Mouse (Mus musculus) hindbrain, embryonic 11.5 days (tissue): ENCODE data around the gene Gm4791. TPM values are rescaled to one million over a fixed set of nuclear protein-coding genes. Genes with fewer than 3 reads are reported as not detected.

Experiments
- ATAC-seq: fragments of 200-750 bp; cut with Nextera tagmentation; 2 replicates; pipeline ENCODE4 v1.8.0; 2017; ENCODE audit warnings: mild to moderate bottlenecking, moderate TSS enrichment, moderate library complexity; ENCODE audit not compliant: low FRiP score
- DNase-seq: peaks from one replicate; pipeline ENCODE4 v3.0.0-alpha.2; 2015; ENCODE audit warnings: low spot score
- H3K27ac ChIP-seq: fragments of 300-500 bp; sonication (generic); 2 replicates; pipeline ENCODE4 v1.5.1; 2014; ENCODE audit warnings: mild to moderate bottlenecking, low read depth, low read length
- H3K27me3 ChIP-seq: fragments of 300-500 bp; sonication (generic); 2 replicates; pipeline ENCODE4 v1.6.1; 2014; ENCODE audit warnings: mild to moderate bottlenecking, low read length, moderate library complexity, mixed read lengths; ENCODE audit not compliant: control insufficient read depth, insufficient read depth
- H3K36me3 ChIP-seq: fragments of 300-500 bp; sonication (generic); 2 replicates; pipeline ENCODE4 v1.6.1; 2014; ENCODE audit warnings: mild to moderate bottlenecking, low read length, moderate library complexity, mixed read lengths; ENCODE audit not compliant: control insufficient read depth, insufficient read depth
- H3K4me1 ChIP-seq: fragments of 300-500 bp; sonication (generic); replicated peaks from 2 replicates; pipeline ENCODE4 v1.6.1; 2014; ENCODE audit warnings: low read length, mixed read lengths; ENCODE audit not compliant: control insufficient read depth, insufficient read depth
- H3K4me2 ChIP-seq: fragments of 300-500 bp; sonication (generic); replicated peaks from 2 replicates; pipeline ENCODE4 v1.6.1; 2014; ENCODE audit warnings: mild to moderate bottlenecking, low read depth, low read length
- H3K4me3 ChIP-seq: fragments of 300-500 bp; sonication (generic); 2 replicates; pipeline ENCODE4 v1.5.1; 2014; ENCODE audit warnings: low read depth, low read length
- H3K9ac ChIP-seq: fragments of 300-500 bp; sonication (generic); 2 replicates; pipeline ENCODE4 v1.6.1; 2014; ENCODE audit warnings: low read depth, low read length
- H3K9me3 ChIP-seq: fragments of 300-500 bp; sonication (generic); 2 replicates; pipeline ENCODE4 v1.6.1; 2016; ENCODE audit warnings: low read length; ENCODE audit not compliant: control insufficient read depth
- WGBS: fragments of 180-500 bp; shearing (Covaris S2); extraction: QIAGEN DNeasy Blood & Tissue Kit; methylation state at CpG from one replicate; pipeline ENCODE4 v1.1.7; 2014; 5-methylcytosine and 5-hydroxymethylcytosine counted together
- polyA plus RNA-seq: library from polyadenylated mRNA; unstranded; fragments of >200 nt; fragmentation: Nextera tagmentation; extraction: Ambion mirVana; gene quantifications from 2 replicates; pipeline ENCODE4 v1.2.1, GENCODE M21; 2014

The Gm4791 gene
- polyA plus RNA-seq, 1 experiment from 2014 or later, result 0.22 TPM

DNA sequence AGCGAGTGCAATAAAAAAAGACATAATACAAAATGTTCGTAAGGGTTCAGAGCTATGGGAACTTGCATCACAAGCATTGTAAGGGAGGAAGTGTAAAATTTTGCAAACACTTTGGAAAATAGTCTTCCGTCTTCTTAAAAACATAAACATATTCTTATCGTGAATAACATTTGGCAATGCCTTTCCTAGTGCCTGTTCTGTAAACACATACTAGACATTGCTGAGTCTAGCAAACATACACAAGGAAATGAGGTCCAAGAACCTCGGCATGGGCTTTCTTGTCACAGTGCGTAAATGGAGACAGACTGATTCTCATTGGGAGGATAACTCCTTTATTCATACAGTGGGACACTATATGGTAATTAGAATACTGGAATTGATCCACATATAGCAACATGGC lies 43.0 kb downstream of the Gm4791 start:
- no peak overlapping the region for H3K27ac ChIP-seq
- no peak overlapping the region for H3K4me3 ChIP-seq
- DNase-seq (no peak), ATAC-seq (no peak)
- H3K36me3 ChIP-seq, result no peaks in the 10 kb centered on the region
- H3K9ac ChIP-seq, result no peak overlapping the region
- WGBS, result 91% methylated on average over 6 of the region's 6 CpGs
- no peaks in the 10 kb centered on the region for H3K4me1 ChIP-seq
- no peaks in the 10 kb centered on the region for H3K27me3 ChIP-seq
- H3K9me3 ChIP-seq, result no peaks in the 10 kb centered on the region
- no peak overlapping the region for H3K4me2 ChIP-seq
